Mouse (Mus musculus) intestine, embryonic 16.5 days (tissue): Measurements from ENCODE around the gene Rsrp1. TPM values are rescaled to one million over a fixed set of nuclear protein-coding genes. Genes with fewer than 3 reads are reported as not detected.
"Not testable (repeated sequence)": the region's sequence is repeated elsewhere in the genome, so short reads cannot be mapped to it uniquely, and the experiment has no call there.

ENCODE experiments used
- ATAC-seq: fragments of 200-750 bp; cut with Nextera tagmentation; 2 replicates; pipeline ENCODE4 v1.8.0; 2017; ENCODE audit warnings: moderate TSS enrichment, moderate library complexity
- H3K27ac ChIP-seq: fragments of 300-500 bp; sonication (generic); 2 replicates; pipeline ENCODE4 v1.5.1; 2014; ENCODE audit warnings: mild to moderate bottlenecking, low read length
- H3K27me3 ChIP-seq: fragments of 300-500 bp; sonication (generic); replicated peaks from 2 replicates; pipeline ENCODE4 v1.6.1; 2014; ENCODE audit warnings: low read length, control low read depth, mixed read lengths; ENCODE audit not compliant: control insufficient read depth, insufficient read depth
- H3K36me3 ChIP-seq: fragments of 300-500 bp; sonication (generic); 2 replicates; pipeline ENCODE4 v1.6.1; 2014; ENCODE audit warnings: low read length, control low read depth; ENCODE audit not compliant: control insufficient read depth, insufficient read depth
- H3K4me1 ChIP-seq: fragments of 300-500 bp; sonication (generic); 2 replicates; pipeline ENCODE4 v1.6.1; 2014; ENCODE audit warnings: low read length, control low read depth, mixed read lengths; ENCODE audit not compliant: control insufficient read depth, insufficient read depth
- H3K4me2 ChIP-seq: fragments of 300-500 bp; sonication (generic); 2 replicates; pipeline ENCODE4 v1.6.1; 2014; ENCODE audit warnings: low read depth, low read length, control low read depth
- H3K4me3 ChIP-seq: fragments of 300-500 bp; sonication (generic); 2 replicates; pipeline ENCODE4 v1.5.1; 2014; ENCODE audit warnings: mild to moderate bottlenecking, low read length
- H3K9ac ChIP-seq: fragments of 300-500 bp; sonication (generic); 2 replicates; pipeline ENCODE4 v1.6.1; 2014; ENCODE audit warnings: low read depth, low read length
- H3K9me3 ChIP-seq: fragments of 300-500 bp; sonication (generic); 2 replicates; pipeline ENCODE4 v1.6.1; 2016; ENCODE audit warnings: low read length, control low read depth; ENCODE audit not compliant: control insufficient read depth
- WGBS: fragments of 180-500 bp; shearing (Covaris S2); extraction: QIAGEN DNeasy Blood & Tissue Kit; methylation state at CpG from one replicate; pipeline ENCODE4 v1.1.7; 2014; 5-methylcytosine and 5-hydroxymethylcytosine counted together
- polyA plus RNA-seq: library from polyadenylated mRNA; unstranded; fragments of >200 nt; fragmentation: Nextera tagmentation; extraction: Ambion mirVana; gene quantifications from 2 replicates; pipeline ENCODE4 v1.2.1, GENCODE M21; 2015

Rsrp1 gene
- polyA plus RNA-seq, 1 experiment from 2014 or later: 467 TPM

GRCm38 (mm10) chr4:134901126-134901525 lies 22.3 kb upstream of the Rsrp1 start:
- H3K36me3 ChIP-seq: peaks cover 23% of the 10 kb centered on the region
- no peaks in the 10 kb centered on the region for H3K9me3 ChIP-seq
- ATAC-seq: no peak
- H3K4me3 ChIP-seq: no peak overlapping the region
- no peak overlapping the region for H3K27ac ChIP-seq
- no peaks in the 10 kb centered on the region for H3K27me3 ChIP-seq
- H3K9ac ChIP-seq: no peak overlapping the region
- WGBS: 93% methylated on average over 8 of the region's 8 CpGs
- no peak overlapping the region for H3K4me2 ChIP-seq
- H3K4me1 ChIP-seq: no peaks in the 10 kb centered on the region

DNA sequence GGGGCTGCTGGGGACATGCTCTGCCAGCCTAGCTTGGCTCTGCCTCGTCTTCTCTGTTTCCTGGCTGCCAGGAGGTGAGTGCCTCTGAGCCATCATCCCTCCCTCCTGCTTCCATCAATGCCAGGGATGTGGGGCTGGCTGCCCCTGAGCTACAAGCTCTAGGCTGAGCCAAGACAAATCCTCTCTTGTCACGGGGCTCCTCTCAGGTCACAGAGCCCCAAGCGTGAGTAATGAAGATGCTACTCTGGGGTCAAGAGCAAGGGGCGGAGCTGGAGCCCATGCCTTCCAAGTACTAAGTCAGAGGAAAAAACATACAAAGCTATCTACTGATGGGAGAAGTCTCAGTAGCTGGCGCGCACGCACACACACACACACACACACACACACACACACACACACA lies 20.3 kb upstream of the Rsrp1 start:
- Histone ChIP-seq H3K4me3 (no peak overlapping the region), H3K27me3 (no peaks in the 10 kb centered on the region), H3K27ac (no peak overlapping the region), H3K36me3 (peaks cover 26% of the 10 kb centered on the region), H3K4me2 (no peak overlapping the region), H3K4me1 (no peaks in the 10 kb centered on the region), H3K9me3 (no peaks in the 10 kb centered on the region), H3K9ac (no peak overlapping the region)
- WGBS: 79% methylated on average over 7 of the region's 7 CpGs
- no peak for ATAC-seq

GRCm38 (mm10) chr4:134911406-134911805 lies 12.0 kb upstream of the Rsrp1 start:
- H3K27ac ChIP-seq, H3K9ac ChIP-seq, H3K4me1 ChIP-seq, ATAC-seq, H3K9me3 ChIP-seq, H3K4me2 ChIP-seq, H3K27me3 ChIP-seq, H3K4me3 ChIP-seq: not testable (repeated sequence)
- WGBS: 95% methylated on average over 6 of the region's 8 CpGs
- H3K36me3 ChIP-seq: peaks cover 10% of the 10 kb centered on the region; the same call in 1 of the 2 replicates

GRCm38 (mm10) chr4:134913413-134913812 lies 10.0 kb upstream of the Rsrp1 start:
- WGBS: 35% methylated on average over 3 of the region's 3 CpGs
- H3K4me3 ChIP-seq: no peak overlapping the region; the same call in 1 of the 2 replicates

DNA sequence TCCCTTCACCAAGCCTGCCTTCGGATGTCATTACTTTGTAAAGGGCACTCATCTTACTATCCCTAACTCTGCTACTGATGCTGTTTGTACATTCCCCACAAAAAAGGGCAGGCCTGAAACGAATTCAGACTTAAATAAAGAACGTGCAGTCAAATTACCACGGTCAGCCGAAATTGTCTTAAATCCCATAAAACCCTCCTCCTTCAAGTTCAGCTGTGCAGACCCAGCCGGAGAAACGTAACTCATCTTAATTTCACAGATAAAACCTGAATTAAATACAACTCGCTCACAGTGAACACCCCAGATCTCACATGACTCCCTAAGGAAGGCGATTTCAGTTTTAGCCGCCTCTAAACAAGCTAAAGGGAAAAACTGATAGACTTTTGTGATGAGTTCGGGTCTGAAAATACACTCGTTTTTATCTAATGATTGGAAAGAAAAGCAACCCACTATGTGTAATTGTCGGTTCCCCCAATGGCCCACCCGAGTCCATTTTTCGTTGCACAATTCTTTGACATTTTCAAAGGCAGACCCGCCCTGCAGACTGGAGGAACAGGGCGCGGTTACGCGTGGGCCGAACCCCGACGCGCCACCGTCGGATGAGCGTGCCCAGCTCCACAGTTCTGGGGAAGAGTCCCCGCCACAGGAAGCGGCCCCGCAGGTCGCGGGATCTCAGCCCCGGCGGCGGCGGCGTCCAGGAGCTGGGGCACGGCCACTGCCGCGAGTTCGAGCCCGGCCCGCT lies 9.1 kb upstream of the Rsrp1 start:
- no peaks in the 10 kb centered on the region for H3K9me3 ChIP-seq
- peak; percentile 83 for ATAC-seq
- WGBS: 1% methylated on average over 43 of the region's 43 CpGs

More at GRCm38 (mm10) chr4:134913413-134913812, 10.0 kb upstream of the Rsrp1 start:
- Histone ChIP-seq H3K4me1 (peaks cover 9% of the 10 kb centered on the region), H3K9me3 (no peaks in the 10 kb centered on the region), H3K27me3 (no peaks in the 10 kb centered on the region), H3K9ac (no peak overlapping the region), H3K4me2 (no peak overlapping the region), H3K36me3 (peaks cover 8% of the 10 kb centered on the region; the same call in 1 of the 2 replicates), H3K27ac (no peak overlapping the region)
- no peak for ATAC-seq

DNA sequence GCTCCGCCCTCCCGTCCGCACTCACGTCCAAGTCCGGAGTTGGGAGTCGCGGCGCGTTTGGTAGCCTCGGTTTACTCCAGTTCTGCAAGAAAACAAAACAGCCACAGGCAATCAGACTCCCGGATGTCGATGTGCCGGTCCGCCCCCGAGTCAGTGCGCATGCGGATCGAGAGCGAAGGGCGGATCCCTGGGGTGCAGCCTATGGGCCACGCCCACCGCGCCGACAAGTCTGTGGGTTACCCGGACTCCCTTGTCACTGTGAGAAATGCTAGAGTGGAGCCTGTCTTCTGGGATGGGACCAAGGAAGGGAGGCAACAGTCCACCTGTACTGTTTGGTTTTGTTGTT lies 8.6 kb upstream of the Rsrp1 start, which contains the start of gene Tmem50a:
TSS of gene Tmem50a (minus strand) at position 161 of the 346 bp plus-strand sequence.
- Histone ChIP-seq H3K4me1 (peaks cover 9% of the 10 kb centered on the region), H3K4me3 (peak within 1 kb of the TSS; percentile 89), H3K27ac (peak within 1 kb of the TSS; percentile 96), H3K9ac (peak within 1 kb of the TSS; percentile 88), H3K9me3 (no peaks in the 10 kb centered on the region), H3K27me3 (no peaks in the 10 kb centered on the region), H3K36me3 (peaks cover 4% of the 10 kb centered on the region; the same call in 1 of the 2 replicates), H3K4me2 (peak within 1 kb of the TSS; percentile 47)
- peak; percentile 94 for ATAC-seq
- WGBS: under 1% methylated on average over 25 of the region's 25 CpGs

More for the DNA sequence above, 9.1 kb upstream of the Rsrp1 start:
- H3K9ac ChIP-seq: peak overlapping the region; percentile 88
- no peaks in the 10 kb centered on the region for H3K27me3 ChIP-seq
- peak overlapping the region; percentile 47 for H3K4me2 ChIP-seq
- H3K4me1 ChIP-seq: peaks cover 9% of the 10 kb centered on the region
- peak overlapping the region; percentile 89 for H3K4me3 ChIP-seq
- peak overlapping the region; percentile 96 for H3K27ac ChIP-seq
- H3K36me3 ChIP-seq: peaks cover 8% of the 10 kb centered on the region; the same call in 1 of the 2 replicates

DNA sequence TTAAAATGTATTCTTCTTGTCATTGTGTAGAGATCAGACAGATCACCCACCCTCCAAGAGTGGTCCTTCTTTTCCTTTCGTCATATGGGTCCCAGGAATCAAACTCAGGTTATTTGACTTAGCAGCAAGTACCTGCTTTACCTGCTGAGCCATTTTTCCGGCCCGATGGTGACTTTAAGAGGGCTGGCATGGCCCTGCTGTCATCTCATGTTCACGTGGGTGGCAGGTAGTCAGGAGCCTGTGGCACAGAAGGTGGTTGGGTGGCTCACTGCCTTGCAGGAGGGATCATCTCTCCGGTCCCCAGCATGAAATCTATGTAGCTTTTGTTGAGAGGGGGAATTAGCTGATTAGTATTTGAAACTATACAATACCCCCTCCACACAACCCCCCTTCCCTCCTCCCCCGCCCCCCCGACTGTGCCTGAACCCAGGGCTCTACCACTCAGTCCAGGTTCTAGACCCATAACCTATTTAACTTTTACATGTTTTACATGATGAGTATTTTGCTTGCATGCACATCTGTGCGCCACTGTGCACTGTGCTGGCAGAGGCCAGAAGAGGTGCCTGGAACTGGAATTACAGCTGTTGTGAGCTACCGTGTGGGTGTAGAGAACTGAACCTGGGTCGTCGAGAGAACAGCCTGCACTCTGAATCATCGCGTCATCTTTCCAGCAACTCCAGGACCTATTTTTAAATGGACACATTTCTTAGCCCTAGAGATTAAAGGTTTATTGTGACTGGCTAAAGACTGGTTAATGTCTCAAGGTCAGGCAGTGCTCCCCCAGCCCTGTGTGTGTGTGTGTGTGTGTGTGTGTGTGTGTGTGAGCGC lies 8.0 kb upstream of the Rsrp1 start:
- Histone ChIP-seq H3K9me3 (no peaks in the 10 kb centered on the region), H3K4me1 (peaks cover 9% of the 10 kb centered on the region), H3K27ac (no peak overlapping the region), H3K4me3 (peak overlapping the region; percentile 89), H3K4me2 (peak overlapping the region; percentile 47), H3K9ac (peak overlapping the region; percentile 88), H3K27me3 (no peaks in the 10 kb centered on the region), H3K36me3 (peaks cover 4% of the 10 kb centered on the region; the same call in 1 of the 2 replicates)
- WGBS: 57% methylated on average over 14 of the region's 14 CpGs
- peak; percentile 41 for ATAC-seq

- H3K4me1 ChIP-seq: peaks cover 9% of the 10 kb centered on the region
- no peaks in the 10 kb centered on the region for H3K27me3 ChIP-seq
- H3K9ac ChIP-seq: no peak overlapping the region
- no peak overlapping the region for H3K4me3 ChIP-seq
- WGBS: 78% methylated on average over 3 of the region's 3 CpGs
- no peak overlapping the region for H3K27ac ChIP-seq
- no peaks in the 10 kb centered on the region for H3K9me3 ChIP-seq
- no peak for ATAC-seq
- no peaks in the 10 kb centered on the region for H3K36me3 ChIP-seq
- H3K4me2 ChIP-seq: no peak overlapping the region
These were observed 6.2 kb upstream of the Rsrp1 start for GRCm38 (mm10) chr4:134917194-134917593.

- no peak for ATAC-seq
- WGBS: 52% methylated on average over 7 of the region's 7 CpGs
- H3K36me3 ChIP-seq: no peaks in the 10 kb centered on the region
- H3K27me3 ChIP-seq: no peaks in the 10 kb centered on the region
- H3K27ac ChIP-seq: no peak overlapping the region
- H3K4me3 ChIP-seq: no peak overlapping the region
- H3K4me2 ChIP-seq: no peak overlapping the region
- no peak overlapping the region for H3K9ac ChIP-seq
- H3K9me3 ChIP-seq: no peaks in the 10 kb centered on the region
- H3K4me1 ChIP-seq: peaks cover 4% of the 10 kb centered on the region
These were observed 5.0 kb upstream of the Rsrp1 start for GRCm38 (mm10) chr4:134918381-134918780.
